Mouse (Mus musculus): ENCODE measurements around the gene Amt. TPM values are rescaled to one million over a fixed set of nuclear protein-coding genes. Genes with fewer than 3 reads are reported as not detected.
A peak's percentile ranks its signal among the peaks of the same experiment; 100 is the strongest.
"Not testable (repeated sequence)": the region's sequence is repeated elsewhere in the genome, so short reads cannot be mapped to it uniquely, and the experiment has no call there.

Gene Amt
- polyA plus RNA-seq, 1 experiment from 2014 or later, result 35.9 TPM

- Histone ChIP-seq H3K4me1 (peaks cover 45% of the 10 kb centered on the region), H3K27me3 (replicated peaks; ENCODE audit: low read depth, poor library complexity, severe bottlenecking) (no peaks in the 10 kb centered on the region), H3K36me3 (replicated peaks) (no peaks in the 10 kb centered on the region), H3K4me3 (no peak overlapping the region), H3K27ac (replicated peaks) (no peak overlapping the region), H3K9me3 (no peaks in the 10 kb centered on the region)
- no peak for DNase-seq (ENCODE audit: low spot score)
- WGBS, result 85% methylated on average over 7 of the region's 7 CpGs
Observed at GRCm38 (mm10) chr9:108267691-108268090, 29.0 kb upstream of the Amt start.

- DNase-seq (ENCODE audit: low spot score); H3K4me3 ChIP-seq; H3K36me3 ChIP-seq (replicated peaks); H3K27me3 ChIP-seq (replicated peaks; ENCODE audit: low read depth, poor library complexity, severe bottlenecking); H3K27ac ChIP-seq (replicated peaks); H3K9me3 ChIP-seq: not testable (repeated sequence)
- peaks cover 40% of the 10 kb centered on the region for H3K4me1 ChIP-seq
- whole genome bisulfite sequencing, result 81% methylated on average over 7 of the region's 7 CpGs
Observed at GRCm38 (mm10) chr9:108268701-108269100, 28.0 kb upstream of the Amt start.

- Histone ChIP-seq H3K27me3 (replicated peaks; ENCODE audit: low read depth, poor library complexity, severe bottlenecking) (no peaks in the 10 kb centered on the region), H3K4me1 (peaks cover 28% of the 10 kb centered on the region), H3K4me3 (no peak overlapping the region), H3K9me3 (no peaks in the 10 kb centered on the region), H3K36me3 (replicated peaks) (no peaks in the 10 kb centered on the region), H3K27ac (replicated peaks) (peak overlapping the region; percentile 20)
- 22% methylated on average over 2 of the region's 2 CpGs for WGBS
- DNase-seq (ENCODE audit: low spot score), result peak; percentile 63
Observed at GRCm38 (mm10) chr9:108271941-108272340, 24.7 kb upstream of the Amt start.

- Histone ChIP-seq H3K27ac (replicated peaks) (peak overlapping the region; percentile 20; the same call in 1 of the 2 replicates), H3K9me3 (no peaks in the 10 kb centered on the region), H3K27me3 (replicated peaks; ENCODE audit: low read depth, poor library complexity, severe bottlenecking) (no peaks in the 10 kb centered on the region), H3K4me1 (peaks cover 28% of the 10 kb centered on the region), H3K36me3 (replicated peaks) (no peaks in the 10 kb centered on the region), H3K4me3 (no peak overlapping the region)
- no peak for DNase-seq (ENCODE audit: low spot score)
- 66% methylated on average over 5 of the region's 5 CpGs for WGBS
Observed at GRCm38 (mm10) chr9:108272691-108273090, 24.0 kb upstream of the Amt start.

GRCm38 (mm10) chr9:108273485-108273884 lies 23.2 kb upstream of the Amt start:
- Histone ChIP-seq H3K9me3 (no peaks in the 10 kb centered on the region), H3K4me1 (peaks cover 28% of the 10 kb centered on the region), H3K4me3 (no peak overlapping the region), H3K27me3 (replicated peaks; ENCODE audit: low read depth, poor library complexity, severe bottlenecking) (no peaks in the 10 kb centered on the region), H3K27ac (replicated peaks) (0 out of 2 replicates have a peak overlapping the region, but pooled peaks have one; percentile 7), H3K36me3 (replicated peaks) (no peaks in the 10 kb centered on the region)
- DNase-seq (ENCODE audit: low spot score), result no peak
- 74% methylated on average over 4 of the region's 4 CpGs for WGBS

- Histone ChIP-seq H3K4me1 (peaks cover 28% of the 10 kb centered on the region), H3K36me3 (replicated peaks) (no peaks in the 10 kb centered on the region), H3K27me3 (replicated peaks; ENCODE audit: low read depth, poor library complexity, severe bottlenecking) (no peaks in the 10 kb centered on the region), H3K27ac (replicated peaks) (no peak overlapping the region), H3K4me3 (no peak overlapping the region), H3K9me3 (no peaks in the 10 kb centered on the region)
- no peak for DNase-seq (ENCODE audit: low spot score)
- 81% methylated on average over 5 of the region's 5 CpGs for WGBS
Observed at GRCm38 (mm10) chr9:108274476-108275330, 21.9 kb upstream of the Amt start.

- no peaks in the 10 kb centered on the region for H3K9me3 ChIP-seq
- DNase-seq (ENCODE audit: low spot score), result no peak
- H3K27ac ChIP-seq (replicated peaks), result no peak overlapping the region
- peaks cover 28% of the 10 kb centered on the region for H3K4me1 ChIP-seq
- H3K27me3 ChIP-seq (replicated peaks; ENCODE audit: low read depth, poor library complexity, severe bottlenecking), result no peaks in the 10 kb centered on the region
- 67% methylated on average over 6 of the region's 6 CpGs for WGBS
- no peak overlapping the region for H3K4me3 ChIP-seq
- H3K36me3 ChIP-seq (replicated peaks), result no peaks in the 10 kb centered on the region
Observed at GRCm38 (mm10) chr9:108275331-108275659, 21.4 kb upstream of the Amt start.

GRCm38 (mm10) chr9:108278697-108279450 lies 17.8 kb upstream of the Amt start:
- WGBS, result 70% methylated on average over 10 of the region's 10 CpGs
- H3K36me3 ChIP-seq (replicated peaks), result no peaks in the 10 kb centered on the region
- peak; percentile 34 for DNase-seq (ENCODE audit: low spot score)

GRCm38 (mm10) chr9:108280071-108280828 lies 16.4 kb upstream of the Amt start:
- Histone ChIP-seq H3K9me3 (no peaks in the 10 kb centered on the region), H3K4me3 (no peak overlapping the region), H3K4me1 (0 out of 2 replicates have a peak, but pooled peaks cover 1% of the 10 kb centered on the region), H3K36me3 (replicated peaks) (no peaks in the 10 kb centered on the region), H3K27ac (replicated peaks) (no peak overlapping the region), H3K27me3 (replicated peaks; ENCODE audit: low read depth, poor library complexity, severe bottlenecking) (no peaks in the 10 kb centered on the region)
- no peak for DNase-seq (ENCODE audit: low spot score)
- 49% methylated on average over 8 of the region's 8 CpGs for WGBS

More at GRCm38 (mm10) chr9:108278697-108279450, 17.8 kb upstream of the Amt start:
- Histone ChIP-seq H3K9me3 (no peaks in the 10 kb centered on the region), H3K27ac (replicated peaks) (no peak overlapping the region), H3K27me3 (replicated peaks; ENCODE audit: low read depth, poor library complexity, severe bottlenecking) (no peaks in the 10 kb centered on the region), H3K4me3 (no peak overlapping the region), H3K4me1 (peaks cover 10% of the 10 kb centered on the region)

- Histone ChIP-seq H3K27me3 (replicated peaks; ENCODE audit: low read depth, poor library complexity, severe bottlenecking) (no peaks in the 10 kb centered on the region), H3K27ac (replicated peaks) (no peak overlapping the region), H3K4me1 (no peaks in the 10 kb centered on the region), H3K36me3 (replicated peaks) (no peaks in the 10 kb centered on the region), H3K9me3 (no peaks in the 10 kb centered on the region), H3K4me3 (no peak overlapping the region)
- peak; percentile 70 for DNase-seq (ENCODE audit: low spot score)
- 12% methylated on average over 6 of the region's 6 CpGs for WGBS
Observed at GRCm38 (mm10) chr9:108284410-108284809, 12.2 kb upstream of the Amt start.

GRCm38 (mm10) chr9:108287526-108288238 lies 9.0 kb upstream of the Amt start:
- WGBS, result 84% methylated on average over 6 of the region's 6 CpGs
- not testable (repeated sequence) for H3K9me3 ChIP-seq; DNase-seq (ENCODE audit: low spot score); H3K36me3 ChIP-seq (replicated peaks); H3K27me3 ChIP-seq (replicated peaks; ENCODE audit: low read depth, poor library complexity, severe bottlenecking); H3K4me3 ChIP-seq; H3K27ac ChIP-seq (replicated peaks)
- peaks cover 12% of the 10 kb centered on the region for H3K4me1 ChIP-seq

GRCm38 (mm10) chr9:108289347-108289746 lies 7.3 kb upstream of the Amt start:
- WGBS, result 63% methylated on average over 2 of the region's 2 CpGs
- H3K27ac ChIP-seq (replicated peaks), result peak overlapping the region; percentile 93

More at GRCm38 (mm10) chr9:108289347-108289746, 7.3 kb upstream of the Amt start:
- DNase-seq (ENCODE audit: low spot score), result no peak
- peaks cover 7% of the 10 kb centered on the region for H3K36me3 ChIP-seq (replicated peaks)
- peaks cover 12% of the 10 kb centered on the region for H3K4me1 ChIP-seq
- H3K27me3 ChIP-seq (replicated peaks; ENCODE audit: low read depth, poor library complexity, severe bottlenecking), result no peaks in the 10 kb centered on the region
- H3K9me3 ChIP-seq, result no peaks in the 10 kb centered on the region
- H3K4me3 ChIP-seq, result peak overlapping the region; percentile 69
